Mouse (Mus musculus) neural tube, embryonic 12.5 days (tissue): Measurements from ENCODE around the gene Klhl12. TPM values are rescaled to one million over a fixed set of nuclear protein-coding genes. Genes with fewer than 3 reads are reported as not detected.
"Not testable (repeated sequence)": the region's sequence is repeated elsewhere in the genome, so short reads cannot be mapped to it uniquely, and the experiment has no call there.

Source experiments
- ATAC-seq: fragments of 200-750 bp; cut with Nextera tagmentation; 2 replicates; pipeline ENCODE4 v1.8.0; 2017; ENCODE audit warnings: low read depth, mild to moderate bottlenecking, moderate TSS enrichment, moderate library complexity; ENCODE audit not compliant: low FRiP score
- H3K27ac ChIP-seq: fragments of 300-500 bp; sonication (generic); 2 replicates; pipeline ENCODE4 v1.5.1; 2016
- H3K27me3 ChIP-seq: fragments of 300-500 bp; sonication (generic); replicated peaks from 2 replicates; pipeline ENCODE4 v1.6.1; 2016; ENCODE audit warnings: mild to moderate bottlenecking
- H3K36me3 ChIP-seq: fragments of 300-500 bp; sonication (generic); 2 replicates; pipeline ENCODE4 v1.6.1; 2016; ENCODE audit warnings: mild to moderate bottlenecking
- H3K4me1 ChIP-seq: fragments of 300-500 bp; sonication (generic); 2 replicates; pipeline ENCODE4 v1.6.1; 2016
- H3K4me2 ChIP-seq: fragments of 300-500 bp; sonication (generic); replicated peaks from 2 replicates; pipeline ENCODE4 v1.6.1; 2016; ENCODE audit warnings: mild to moderate bottlenecking
- H3K4me3 ChIP-seq: fragments of 300-500 bp; sonication (generic); 2 replicates; pipeline ENCODE4 v1.5.1; 2016
- H3K9ac ChIP-seq: fragments of 300-500 bp; sonication (generic); 2 replicates; pipeline ENCODE4 v1.6.1; 2016; ENCODE audit warnings: mild to moderate bottlenecking
- H3K9me3 ChIP-seq: fragments of 300-500 bp; sonication (generic); 2 replicates; pipeline ENCODE4 v1.6.1; 2016; ENCODE audit warnings: mild to moderate bottlenecking
- WGBS: fragments of 180-500 bp; shearing (Covaris S2); methylation state at CpG from one replicate; pipeline ENCODE4 v1.1.7; 2016; 5-methylcytosine and 5-hydroxymethylcytosine counted together
- polyA plus RNA-seq: library from polyadenylated mRNA; unstranded; fragments of >200 nt; fragmentation: Nextera tagmentation; extraction: Ambion mirVana; gene quantifications from 2 replicates; pipeline ENCODE4 v1.2.1, GENCODE M21; 2016

Gene Klhl12
- polyA plus RNA-seq, 1 experiment from 2014 or later, result 33.2 TPM

DNA sequence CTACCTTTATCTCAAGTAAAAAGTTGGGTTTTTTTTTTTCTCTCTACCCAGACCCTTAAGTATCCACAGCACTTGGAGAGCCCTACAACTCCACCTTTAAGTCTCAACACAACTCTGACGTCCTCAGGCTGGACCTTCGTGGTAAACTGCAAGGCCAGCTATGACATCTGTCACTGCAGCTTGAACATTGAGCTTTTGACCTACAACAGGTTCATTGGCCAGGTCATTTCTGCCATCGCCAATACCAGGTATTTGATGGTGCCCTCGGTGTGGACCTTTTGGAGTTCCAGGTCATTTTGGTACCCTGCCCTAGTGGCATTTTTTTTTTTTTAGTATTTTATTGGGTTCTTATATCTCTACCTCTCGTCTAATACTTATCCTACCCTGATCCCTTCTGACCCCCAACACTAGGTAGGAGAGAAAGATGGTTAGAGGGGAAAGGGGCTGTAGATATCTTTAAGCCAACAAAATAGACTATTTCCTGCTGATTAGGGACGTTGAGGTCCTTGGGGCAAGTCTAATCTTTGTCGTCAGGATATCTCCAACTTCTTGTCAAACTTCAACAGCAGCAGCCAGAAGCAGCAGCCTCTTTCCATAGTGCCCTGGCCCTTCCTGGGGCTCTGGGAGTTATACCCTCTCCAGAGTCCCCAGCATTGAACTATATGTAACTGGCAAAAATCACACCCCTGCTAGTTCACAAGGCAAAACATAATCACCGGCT is 64.8 kb downstream of the Klhl12 start:
- Histone ChIP-seq H3K4me1 (no peaks in the 10 kb centered on the region), H3K36me3 (no peaks in the 10 kb centered on the region), H3K9ac (no peak overlapping the region), H3K4me2 (no peak overlapping the region), H3K4me3 (no peak overlapping the region), H3K27ac (no peak overlapping the region), H3K9me3 (no peaks in the 10 kb centered on the region), H3K27me3 (0 out of 2 replicates have a peak, but pooled peaks cover 1% of the 10 kb centered on the region)
- ATAC-seq, result no peak
- WGBS, result 85% methylated on average over 8 of the region's 8 CpGs

DNA sequence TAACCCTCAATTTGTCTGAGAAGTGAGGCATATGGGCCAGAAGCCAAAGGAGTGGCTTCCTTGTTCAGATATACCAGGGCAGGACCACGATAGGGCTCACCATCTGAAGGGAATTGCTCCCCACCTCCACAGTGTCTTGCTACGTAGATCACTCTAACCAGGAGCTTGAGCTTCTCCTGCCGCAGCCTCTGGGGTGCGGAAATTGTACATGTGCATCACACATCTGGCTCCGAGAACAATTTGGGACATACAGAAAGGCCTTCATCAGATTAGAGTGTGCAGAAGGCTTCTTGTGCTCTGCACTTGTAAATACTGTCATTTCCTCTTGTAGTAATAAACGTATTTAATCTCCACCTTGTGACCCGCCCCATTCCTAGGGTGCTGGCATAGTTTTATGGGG is 65.8 kb downstream of the Klhl12 start:
- Histone ChIP-seq H3K36me3 (no peaks in the 10 kb centered on the region), H3K27me3 (no peaks in the 10 kb centered on the region), H3K4me1 (no peaks in the 10 kb centered on the region), H3K4me3 (no peak overlapping the region), H3K27ac (no peak overlapping the region), H3K9me3 (no peaks in the 10 kb centered on the region), H3K4me2 (no peak overlapping the region), H3K9ac (no peak overlapping the region)
- ATAC-seq, result no peak
- 85% methylated on average over 7 of the region's 7 CpGs for WGBS

DNA sequence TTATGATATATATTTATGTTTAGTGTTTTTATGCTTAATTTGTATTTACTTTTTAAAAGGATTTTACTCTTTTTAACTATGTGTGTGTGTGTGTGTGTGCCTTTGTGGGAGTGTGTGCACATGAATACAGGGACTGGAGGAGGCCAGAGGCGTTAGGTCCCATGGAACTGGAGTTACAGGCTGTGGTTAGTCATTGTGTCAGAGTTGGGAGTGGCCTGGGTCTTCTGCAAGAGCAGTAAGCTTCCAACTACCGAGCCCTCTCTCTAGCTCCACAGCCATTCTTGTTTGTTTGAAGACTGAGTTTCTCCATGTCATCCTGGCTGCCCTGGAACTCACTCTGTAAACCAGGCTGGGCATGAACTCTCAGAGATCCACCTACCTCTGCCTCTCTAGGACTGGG is 67.0 kb downstream of the Klhl12 start:
- 57% methylated on average over 2 of the region's 2 CpGs for WGBS
- Histone ChIP-seq H3K27me3 (no peaks in the 10 kb centered on the region), H3K4me2 (no peak overlapping the region), H3K36me3 (no peaks in the 10 kb centered on the region), H3K27ac (no peak overlapping the region), H3K9ac (no peak overlapping the region), H3K9me3 (no peaks in the 10 kb centered on the region), H3K4me1 (no peaks in the 10 kb centered on the region), H3K4me3 (no peak overlapping the region)
- ATAC-seq, result no peak

DNA sequence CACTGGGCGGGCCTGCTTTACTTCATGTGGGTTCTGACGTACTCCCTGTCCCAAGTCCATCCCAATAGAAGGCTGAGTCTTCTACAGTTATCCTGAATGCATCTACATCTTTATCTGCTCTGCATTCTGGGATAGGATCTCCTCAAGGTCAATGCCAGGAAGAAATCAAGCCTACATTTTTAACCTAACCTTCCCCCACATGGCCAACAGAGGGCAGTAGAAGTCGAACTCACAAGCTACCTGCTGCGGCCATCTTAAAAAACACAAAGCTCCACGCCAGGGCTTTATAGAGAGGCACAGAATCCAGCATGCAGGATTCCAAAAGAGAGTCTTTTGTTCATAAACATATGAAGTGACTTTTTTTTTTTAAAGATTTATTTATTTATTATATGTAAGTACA is 69.1 kb downstream of the Klhl12 start:
- H3K4me3 ChIP-seq, result no peak overlapping the region

DNA sequence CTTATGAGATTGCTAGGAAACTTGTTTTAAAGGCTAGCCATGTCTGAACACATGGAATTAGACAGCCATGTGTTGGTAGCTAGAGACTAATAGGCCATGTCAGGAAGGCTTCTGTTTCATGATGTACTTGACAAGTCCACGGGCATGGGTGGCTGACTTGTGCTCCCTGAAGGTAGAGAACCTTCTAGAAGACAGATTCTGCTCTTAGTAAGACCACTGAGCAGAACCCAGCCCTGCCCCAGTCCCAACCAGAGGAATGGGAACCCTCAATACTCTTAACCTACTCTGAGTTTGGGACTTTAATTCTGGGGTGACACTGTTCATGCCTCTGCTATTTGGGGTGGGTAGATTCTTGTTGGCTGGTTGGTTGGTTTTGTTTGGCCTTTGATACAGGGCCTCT is 69.7 kb downstream of the Klhl12 start:
- no peak for ATAC-seq
- H3K9me3 ChIP-seq, result no peaks in the 10 kb centered on the region
- H3K4me3 ChIP-seq, result no peak overlapping the region
- no peak overlapping the region for H3K4me2 ChIP-seq
- no peaks in the 10 kb centered on the region for H3K27me3 ChIP-seq
- WGBS, result 83% methylated on average over 1 of the region's 1 CpGs
- no peaks in the 10 kb centered on the region for H3K36me3 ChIP-seq
- H3K9ac ChIP-seq, result no peak overlapping the region
- H3K4me1 ChIP-seq, result no peaks in the 10 kb centered on the region
- H3K27ac ChIP-seq, result no peak overlapping the region

More for the DNA sequence above, 69.1 kb downstream of the Klhl12 start:
- no peaks in the 10 kb centered on the region for H3K36me3 ChIP-seq
- no peak for ATAC-seq
- no peaks in the 10 kb centered on the region for H3K9me3 ChIP-seq
- no peak overlapping the region for H3K4me2 ChIP-seq
- no peak overlapping the region for H3K9ac ChIP-seq
- no peaks in the 10 kb centered on the region for H3K27me3 ChIP-seq
- WGBS, result 71% methylated on average over 5 of the region's 5 CpGs
- H3K4me1 ChIP-seq, result no peaks in the 10 kb centered on the region
- no peak overlapping the region for H3K27ac ChIP-seq

DNA sequence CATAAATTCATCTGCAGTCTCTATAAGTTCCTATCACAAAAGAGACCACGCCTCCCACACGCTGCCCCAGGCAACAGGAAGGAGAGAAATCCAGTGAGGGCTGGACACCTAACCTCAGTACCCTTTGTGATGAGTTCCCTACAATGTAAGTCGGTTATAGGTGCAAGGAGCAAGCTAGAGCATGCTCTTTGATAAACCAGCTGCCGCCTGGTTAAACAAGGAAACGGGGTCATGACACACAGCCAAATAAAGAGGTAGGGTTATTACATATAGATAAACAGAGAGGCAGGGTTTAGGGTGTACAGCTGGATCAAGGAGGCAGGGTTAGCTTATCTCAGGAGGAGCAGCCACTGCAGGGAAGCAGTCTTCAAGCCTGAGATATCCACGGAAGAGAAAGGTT is 71.4 kb downstream of the Klhl12 start:
- no peak for ATAC-seq
- H3K9ac ChIP-seq, result no peak overlapping the region
- H3K9me3 ChIP-seq, result no peaks in the 10 kb centered on the region
- H3K4me3 ChIP-seq, result no peak overlapping the region
- H3K36me3 ChIP-seq, result no peaks in the 10 kb centered on the region
- 88% methylated on average over 6 of the region's 6 CpGs for WGBS
- H3K27ac ChIP-seq, result no peak overlapping the region
- no peaks in the 10 kb centered on the region for H3K4me1 ChIP-seq
- H3K27me3 ChIP-seq, result no peaks in the 10 kb centered on the region
- H3K4me2 ChIP-seq, result no peak overlapping the region

DNA sequence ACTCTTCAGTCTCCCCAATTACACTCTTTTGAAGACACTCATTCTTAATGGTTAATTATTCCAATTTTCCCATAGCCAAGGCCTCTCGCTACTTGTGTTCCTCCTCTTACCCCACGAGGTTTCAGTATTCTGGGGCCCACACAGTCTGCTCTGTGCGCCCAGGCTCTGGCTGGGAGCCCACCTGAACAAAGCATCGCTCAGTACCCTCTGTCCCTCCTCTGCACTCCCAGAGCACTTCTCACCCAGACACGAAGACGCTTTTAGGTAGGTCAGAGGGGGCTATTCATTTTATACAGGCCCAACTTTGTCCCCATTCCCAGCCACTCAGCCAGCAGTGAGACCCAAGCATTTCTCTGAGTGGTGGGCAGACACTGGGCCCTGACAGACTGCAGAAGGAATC is 75.3 kb downstream of the Klhl12 start:
- no peak for ATAC-seq
- Histone ChIP-seq H3K27me3 (no peaks in the 10 kb centered on the region), H3K4me3 (no peak overlapping the region), H3K36me3 (no peaks in the 10 kb centered on the region), H3K27ac (no peak overlapping the region), H3K4me2 (no peak overlapping the region), H3K9me3 (no peaks in the 10 kb centered on the region), H3K4me1 (no peaks in the 10 kb centered on the region), H3K9ac (no peak overlapping the region)
- 73% methylated on average over 6 of the region's 6 CpGs for WGBS

DNA sequence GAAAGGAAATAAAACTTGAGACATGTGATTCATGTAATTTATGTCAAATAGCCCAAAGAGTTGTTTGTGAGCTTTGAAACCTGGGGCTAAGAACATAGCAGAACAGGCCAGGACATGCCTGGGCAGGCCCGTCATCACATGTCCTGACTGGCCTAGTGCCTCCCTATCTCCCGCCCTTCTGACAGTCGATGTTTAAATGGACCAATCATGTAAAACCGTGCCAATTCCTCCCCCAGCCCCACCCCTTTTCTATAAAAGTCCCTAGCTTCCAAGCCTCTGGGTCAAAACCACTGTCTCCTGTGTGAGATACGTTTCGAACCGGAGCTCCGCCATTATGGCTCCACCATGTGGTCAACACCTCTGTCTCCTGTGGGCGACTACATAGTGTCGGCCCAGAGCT is 78.4 kb downstream of the Klhl12 start:
- H3K4me1 ChIP-seq, H3K9ac ChIP-seq, ATAC-seq, H3K27ac ChIP-seq, H3K36me3 ChIP-seq, H3K4me3 ChIP-seq, H3K9me3 ChIP-seq, H3K27me3 ChIP-seq, H3K4me2 ChIP-seq: not testable (repeated sequence)
- WGBS, result 94% methylated on average over 10 of the region's 10 CpGs

DNA sequence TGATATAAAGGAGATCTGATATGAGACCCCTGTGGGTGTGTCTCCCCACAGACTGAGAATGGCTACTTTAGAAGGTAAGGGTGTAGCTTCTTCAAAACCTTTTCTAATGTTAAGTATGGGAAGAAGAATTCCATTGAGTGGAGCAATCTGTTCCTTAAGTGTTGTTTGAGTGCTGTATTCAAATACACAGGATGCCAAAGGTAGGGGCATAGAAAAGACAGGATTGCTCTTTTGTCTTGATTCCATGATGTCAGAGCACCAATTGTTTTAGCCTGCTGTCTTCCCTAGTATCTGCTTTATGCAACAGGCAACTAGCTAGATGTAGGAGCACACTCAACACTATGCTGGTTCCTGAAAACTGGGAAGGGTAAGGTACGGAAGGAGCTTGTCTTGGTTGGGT is 79.7 kb downstream of the Klhl12 start:
- Histone ChIP-seq H3K27ac (no peak overlapping the region), H3K27me3 (no peaks in the 10 kb centered on the region), H3K4me3 (no peak overlapping the region), H3K36me3 (no peaks in the 10 kb centered on the region), H3K9me3 (no peaks in the 10 kb centered on the region), H3K4me1 (no peaks in the 10 kb centered on the region), H3K9ac (no peak overlapping the region), H3K4me2 (no peak overlapping the region)
- WGBS, result 100% methylated on average over 1 of the region's 1 CpGs
- ATAC-seq, result no peak

DNA sequence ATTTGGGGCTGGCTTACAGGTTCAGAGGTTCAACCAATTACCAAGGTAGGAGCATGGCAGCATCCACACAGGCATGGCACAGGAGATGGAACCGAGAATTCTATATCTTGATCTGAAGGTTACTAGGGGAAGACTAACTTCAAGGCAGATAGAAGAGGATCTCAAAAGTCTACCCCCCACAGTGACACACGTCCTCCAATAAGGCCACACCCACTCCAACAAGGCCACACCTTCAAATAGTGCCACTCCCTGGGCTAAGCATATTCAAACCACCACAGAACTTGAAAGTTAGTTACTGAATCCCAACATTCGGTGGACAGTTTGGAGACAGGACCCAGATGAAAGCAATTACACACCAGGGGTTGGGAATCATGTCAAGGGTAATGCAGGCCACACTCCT is 80.2 kb downstream of the Klhl12 start:
- ATAC-seq, result no peak
- Histone ChIP-seq H3K36me3 (no peaks in the 10 kb centered on the region), H3K4me1 (no peaks in the 10 kb centered on the region), H3K27me3 (no peaks in the 10 kb centered on the region), H3K9me3 (no peaks in the 10 kb centered on the region), H3K4me3 (no peak overlapping the region), H3K27ac (no peak overlapping the region), H3K9ac (no peak overlapping the region), H3K4me2 (no peak overlapping the region)
- 72% methylated on average over 3 of the region's 3 CpGs for WGBS

DNA sequence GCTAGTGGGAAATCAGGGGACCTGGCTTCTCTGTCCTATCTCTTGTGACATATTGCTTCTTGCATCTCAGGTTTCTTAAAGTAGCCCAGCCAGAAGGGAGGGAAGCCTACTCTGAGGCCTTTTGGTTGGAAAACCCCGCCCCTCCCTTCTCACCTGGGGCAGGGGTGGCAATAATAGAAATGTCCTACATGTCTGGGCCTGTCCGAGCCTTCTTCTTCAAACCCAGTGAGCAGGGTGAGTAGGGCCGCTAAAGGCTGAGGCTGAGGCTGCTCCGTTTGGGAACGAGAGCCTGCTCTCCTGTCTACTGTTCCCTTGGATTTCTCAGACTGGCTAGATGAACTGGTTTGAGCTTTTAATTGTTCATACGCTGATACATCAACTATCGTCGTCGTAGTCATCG is 85.3 kb downstream of the Klhl12 start:
- Histone ChIP-seq H3K4me3 (no peak overlapping the region), H3K4me2 (no peak overlapping the region), H3K9ac (no peak overlapping the region), H3K36me3 (no peaks in the 10 kb centered on the region), H3K9me3 (peaks cover 7% of the 10 kb centered on the region; the same call in 1 of the 2 replicates), H3K4me1 (no peaks in the 10 kb centered on the region), H3K27me3 (no peaks in the 10 kb centered on the region), H3K27ac (no peak overlapping the region)
- ATAC-seq, result no peak
- 88% methylated on average over 10 of the region's 10 CpGs for WGBS
